Mouse (Mus musculus): ENCODE results near the gene Olfr918.

The Olfr918 gene

GRCm38 (mm10) chr9:38674501-38674900 lies at the start of gene Olfr918:
Olfr918 (minus strand) TSS chr9:38674601.
- in situ Hi-C loops (cut with MboI; ENCODE audit: unreplicated experiment in 2 of 2) = no loop called here

GRCm38 (mm10) chr9:38724044-38724443 lies 49.6 kb upstream of the Olfr918 start:
- in situ Hi-C loops (cut with MboI; ENCODE audit: unreplicated experiment in 2 of 2) = no loop called here

- in situ Hi-C loops (cut with MboI; ENCODE audit: unreplicated experiment in 2 of 2) = no loop called here
Measured at GRCm38 (mm10) chr9:38718927-38719441, 44.6 kb upstream of the Olfr918 start.

- in situ Hi-C loops (cut with MboI; ENCODE audit: unreplicated experiment in 2 of 2) = no loop called here
Measured at GRCm38 (mm10) chr9:38718102-38718501, 43.7 kb upstream of the Olfr918 start, which contains the start of gene Vwa5a. Vwa5a (plus strand) TSS chr9:38718268.

GRCm38 (mm10) chr9:38672887-38673286 lies 1.5 kb downstream of the Olfr918 start:
- in situ Hi-C loops (cut with MboI; ENCODE audit: unreplicated experiment in 2 of 2) = no loop called here

GRCm38 (mm10) chr9:38665742-38666141 lies 8.7 kb downstream of the Olfr918 start, which contains the start of gene Olfr917:
Olfr917 (minus strand) TSS chr9:38665842.
- in situ Hi-C loops (cut with MboI; ENCODE audit: unreplicated experiment in 2 of 2) = no loop called here

- in situ Hi-C loops (cut with MboI; ENCODE audit: unreplicated experiment in 2 of 2) = no loop called here
Measured at GRCm38 (mm10) chr9:38659775-38660174, 14.6 kb downstream of the Olfr918 start, which contains the start of gene Olfr916. Olfr916 (minus strand) TSS chr9:38659875.

- in situ Hi-C loops (cut with MboI; ENCODE audit: unreplicated experiment in 2 of 2) = no loop called here
Measured at GRCm38 (mm10) chr9:38632406-38632805, 42.0 kb downstream of the Olfr918 start.
